Mouse (Mus musculus) liver, postnatal 0 days (tissue): Measurements from ENCODE around the gene Lhcgr. TPM values are rescaled to one million over a fixed set of nuclear protein-coding genes. Genes with fewer than 3 reads are reported as not detected.
A peak's percentile ranks its signal among the peaks of the same experiment; 100 is the strongest.

Source experiments
- ATAC-seq: fragments of 200-750 bp; cut with Nextera tagmentation; 2 replicates; pipeline ENCODE4 v1.8.0; 2017; ENCODE audit warnings: mild to moderate bottlenecking, moderate library complexity
- DNase-seq: peaks from one replicate; pipeline ENCODE4 v3.0.0-alpha.2; 2016
- H3K27ac ChIP-seq: fragments of 300-500 bp; sonication (generic); 2 replicates; pipeline ENCODE4 v1.5.1; 2014; ENCODE audit warnings: antibody characterized with exemption, moderate library complexity, mild to moderate bottlenecking, low read depth
- H3K27me3 ChIP-seq: fragments of 300-500 bp; sonication (generic); 2 replicates; pipeline ENCODE4 v1.6.1; 2014; ENCODE audit warnings: low read length, control low read depth, mixed read lengths; ENCODE audit not compliant: insufficient read depth
- H3K36me3 ChIP-seq: fragments of 300-500 bp; sonication (generic); replicated peaks from 2 replicates; pipeline ENCODE4 v1.6.1; 2014; ENCODE audit warnings: mild to moderate bottlenecking, control low read depth, low read length, moderate library complexity, mixed read lengths; ENCODE audit not compliant: insufficient read depth
- H3K4me1 ChIP-seq: fragments of 300-500 bp; sonication (generic); 2 replicates; pipeline ENCODE4 v1.6.1; 2014; ENCODE audit warnings: antibody characterized with exemption, mild to moderate bottlenecking, control low read depth; ENCODE audit not compliant: insufficient read depth
- H3K4me2 ChIP-seq: fragments of 300-500 bp; sonication (generic); 2 replicates; pipeline ENCODE4 v1.6.1; 2014; ENCODE audit warnings: low read depth, mild to moderate bottlenecking, low read length, moderate library complexity, mixed read lengths
- H3K4me3 ChIP-seq: fragments of 300-500 bp; sonication (generic); 2 replicates; pipeline ENCODE4 v1.5.1; 2014; ENCODE audit warnings: low read depth, low read length
- H3K9ac ChIP-seq: fragments of 300-500 bp; sonication (generic); replicated peaks from 2 replicates; pipeline ENCODE4 v1.6.1; 2014; ENCODE audit warnings: mild to moderate bottlenecking, moderate library complexity
- H3K9me3 ChIP-seq: fragments of 300-500 bp; sonication (generic); 2 replicates; pipeline ENCODE4 v1.6.1; 2016; ENCODE audit warnings: mild to moderate bottlenecking, control low read depth, low read length, mixed read lengths
- CTCF ChIP-seq: sonication (generic); IDR thresholded peaks from 2 replicates; pipeline ENCODE4 v1.5.1; 2016; ENCODE audit warnings: antibody characterized with exemption, low read depth
- EP300 ChIP-seq: IDR thresholded peaks from 2 replicates; pipeline ENCODE4 v1.6.1; 2016; ENCODE audit warnings: antibody characterized with exemption, low read depth, mild to moderate bottlenecking
- WGBS: fragments of 180-500 bp; shearing (Covaris S2); extraction: QIAGEN DNeasy Blood & Tissue Kit; methylation state at CpG from one replicate; pipeline ENCODE4 v1.1.7; 2014; ENCODE audit not compliant: insufficient replicate concordance; 5-methylcytosine and 5-hydroxymethylcytosine counted together
- polyA plus RNA-seq: library from polyadenylated mRNA; unstranded; fragments of >200 nt; fragmentation: Nextera tagmentation; extraction: Ambion mirVana; gene quantifications from 2 replicates; pipeline ENCODE4 v1.2.1, GENCODE M21; 2015

Lhcgr gene
- polyA plus RNA-seq, 1 experiment from 2014 or later = not detected

GRCm38 (mm10) chr17:88696656-88697333, 95.0 kb downstream of the Lhcgr start:
- Histone ChIP-seq H3K27ac (no peak overlapping the region), H3K27me3 (no peaks in the 10 kb centered on the region), H3K9me3 (peaks cover 3% of the 10 kb centered on the region; the same call in 1 of the 2 replicates), H3K4me2 (no peak overlapping the region), H3K36me3 (no peaks in the 10 kb centered on the region), H3K4me1 (no peaks in the 10 kb centered on the region), H3K9ac (no peak overlapping the region), H3K4me3 (no peak overlapping the region)
- no peak for ATAC-seq
- DNase-seq = no peak
- 73% methylated on average over 9 of the region's 9 CpGs for WGBS
- TF ChIP-seq CTCF (no peak), EP300 (no peak)

- H3K4me3 ChIP-seq = no peak overlapping the region
- ATAC-seq = no peak
- TF ChIP-seq CTCF = no peak
- no peak for TF ChIP-seq EP300
Observed at GRCm38 (mm10) chr17:88688226-88688625, 103.6 kb downstream of the Lhcgr start.

GRCm38 (mm10) chr17:88675310-88676309, 116.2 kb downstream of the Lhcgr start:
- Histone ChIP-seq H3K27me3 (no peaks in the 10 kb centered on the region), H3K36me3 (no peaks in the 10 kb centered on the region), H3K4me1 (no peaks in the 10 kb centered on the region), H3K9ac (no peak overlapping the region), H3K9me3 (no peaks in the 10 kb centered on the region), H3K27ac (no peak overlapping the region), H3K4me2 (no peak overlapping the region), H3K4me3 (no peak overlapping the region)
- WGBS = 85% methylated on average over 23 of the region's 23 CpGs
- no peak for ATAC-seq
- no peak for DNase-seq
- TF ChIP-seq EP300 = no peak
- TF ChIP-seq CTCF = no peak

More at GRCm38 (mm10) chr17:88688226-88688625, 103.6 kb downstream of the Lhcgr start:
- WGBS = 79% methylated on average over 11 of the region's 11 CpGs
- no peaks in the 10 kb centered on the region for H3K4me1 ChIP-seq
- no peak overlapping the region for H3K27ac ChIP-seq
- H3K4me2 ChIP-seq = no peak overlapping the region
- no peaks in the 10 kb centered on the region for H3K36me3 ChIP-seq
- no peak overlapping the region for H3K9ac ChIP-seq
- no peaks in the 10 kb centered on the region for H3K27me3 ChIP-seq
- no peaks in the 10 kb centered on the region for H3K9me3 ChIP-seq
- no peak for DNase-seq

- Histone ChIP-seq H3K4me3 (no peak overlapping the region), H3K4me1 (no peaks in the 10 kb centered on the region), H3K27me3 (no peaks in the 10 kb centered on the region), H3K9me3 (no peaks in the 10 kb centered on the region), H3K9ac (no peak overlapping the region), H3K4me2 (no peak overlapping the region), H3K27ac (no peak overlapping the region), H3K36me3 (no peaks in the 10 kb centered on the region)
- TF ChIP-seq EP300 (no peak), CTCF (no peak)
- ATAC-seq (no peak), DNase-seq (no peak)
- 59% methylated on average over 4 of the region's 4 CpGs for WGBS
Observed at GRCm38 (mm10) chr17:88670800-88671199, 121.0 kb downstream of the Lhcgr start.

- Histone ChIP-seq H3K9ac (no peak overlapping the region), H3K4me3 (no peak overlapping the region), H3K4me1 (no peaks in the 10 kb centered on the region), H3K27ac (no peak overlapping the region), H3K27me3 (no peaks in the 10 kb centered on the region), H3K9me3 (no peaks in the 10 kb centered on the region), H3K36me3 (no peaks in the 10 kb centered on the region), H3K4me2 (no peak overlapping the region)
- DNase-seq (no peak), ATAC-seq (no peak)
- TF ChIP-seq CTCF (no peak), EP300 (no peak)
- 78% methylated on average over 2 of the region's 2 CpGs for WGBS
Observed at GRCm38 (mm10) chr17:88669921-88670320, 121.9 kb downstream of the Lhcgr start.

- Histone ChIP-seq H3K9ac (no peak within 1 kb of the TSS), H3K4me1 (no peaks in the 10 kb centered on the region), H3K9me3 (no peaks in the 10 kb centered on the region), H3K27ac (no peak within 1 kb of the TSS), H3K4me3 (no peak within 1 kb of the TSS), H3K27me3 (no peaks in the 10 kb centered on the region), H3K4me2 (no peak within 1 kb of the TSS), H3K36me3 (no peaks in the 10 kb centered on the region)
- no peak for TF ChIP-seq CTCF
- TF ChIP-seq EP300 = no peak
- WGBS = 25% methylated on average over 21 of the region's 21 CpGs
- ATAC-seq (0 out of 2 replicates have a peak, but pooled peaks have one; percentile 17), DNase-seq (peak; percentile 22)
Observed at GRCm38 (mm10) chr17:88668452-88668851, 123.3 kb downstream of the Lhcgr start, which contains the start of gene Gtf2a1l. Gtf2a1l (plus strand) TSS chr17:88668660.

Other genes with a start within 250 kb of the Lhcgr start
- gene Ston1, start 194.3 kb downstream of the Lhcgr start, polyA plus RNA-seq = 0.70 and 0.99 TPM in 2 replicates
- not detected in 2 replicates for gene Gtf2a1l, start 123.3 kb downstream of the Lhcgr start, polyA plus RNA-seq